Mouse (Mus musculus) layer of hippocampus, postnatal 14 days (tissue): ENCODE data around the gene Fads6. TPM values are rescaled to one million over a fixed set of nuclear protein-coding genes. Genes with fewer than 3 reads are reported as not detected.

Experiments
- microRNA-seq, 2 experiments: library from miRNA; unstranded; fragments of <30 nt; microRNA quantifications; one replicate each; pipeline ENCODE4 v1.2.0; 2021
- total RNA-seq, 2 experiments: library from RNA; stranded (reverse); gene quantifications; 2 replicates each; pipeline ENCODE4 v1.2.3; 2021

The Fads6 gene
- total RNA-seq, 2 experiments from 2014 or later: 10.0 to 10.2 TPM

Small RNA genes lying within 50 kb of the gene (microRNA-seq; reads per million reads assigned to microRNA genes)
- gene Gm25837: 0 reads per million in 2 experiments

Other genes starting within 250 kb of the Fads6 start
- not detected for gene Cd300ld3, start 249.3 kb downstream of the Fads6 start, total RNA-seq
- not detected for gene Cd300e, start 235.5 kb downstream of the Fads6 start, total RNA-seq
- 1 to 10 TPM; 1.6 to 5.1 TPM for gene Rab37, start 206.2 kb downstream of the Fads6 start, total RNA-seq
- gene Cd300lf, start 163.7 kb downstream of the Fads6 start, total RNA-seq: under 1 TPM; 0.35 to 0.76 TPM
- gene Slc9a3r1, start 134.3 kb downstream of the Fads6 start, total RNA-seq: 10 to 100 TPM; 79.3 to 82.2 TPM
- 10 to 100 TPM; 15.0 to 21.2 TPM for gene Tmem104, start 110.2 kb downstream of the Fads6 start, total RNA-seq
- 10 to 100 TPM; 19.3 to 19.9 TPM for gene Nat9, start 109.8 kb downstream of the Fads6 start, total RNA-seq
- 10 to 100 TPM; 41.7 to 47.0 TPM for gene Grin2c, start 30.4 kb downstream of the Fads6 start, total RNA-seq
- 10 to 100 TPM; 19.4 to 21.3 TPM for gene Fdxr, start 20.6 kb downstream of the Fads6 start, total RNA-seq
- not detected for gene Otop2, start 9.5 kb upstream of the Fads6 start, total RNA-seq
- under 1 TPM; 0.16 to 0.45 TPM for gene Ush1g, start 24.4 kb upstream of the Fads6 start, total RNA-seq
- under 1 TPM; 0.14 to 0.17 TPM for gene Otop3, start 37.1 kb upstream of the Fads6 start, total RNA-seq
- gene Hid1, start 70.1 kb upstream of the Fads6 start, total RNA-seq: 10 to 100 TPM; 90.0 to 94.3 TPM
- gene Cdr2l, start 84.3 kb upstream of the Fads6 start, total RNA-seq: 10 to 100 TPM; 18.6 to 21.3 TPM
- gene Mrpl58, start 106.1 kb upstream of the Fads6 start, total RNA-seq: 10 to 100 TPM; 95.7 to 96.6 TPM
- gene Atp5h, start 122.3 kb upstream of the Fads6 start, total RNA-seq: 100 to 1,000 TPM; 440 to 460 TPM
- 10 to 100 TPM; 59.0 to 68.3 TPM for gene Kctd2, start 122.5 kb upstream of the Fads6 start, total RNA-seq
- gene Trim80, start 142.9 kb upstream of the Fads6 start, total RNA-seq: not detected
- not detected for gene Slc16a5, start 164.8 kb upstream of the Fads6 start, total RNA-seq
- 10 to 100 TPM in 1 of 2 experiments, 1 to 10 TPM in 1; 8.7 to 10.6 TPM for gene Armc7, start 178.0 kb upstream of the Fads6 start, total RNA-seq
- gene Nt5c, start 194.2 kb upstream of the Fads6 start, total RNA-seq: 10 to 100 TPM; 68.8 to 72.5 TPM
- 100 to 1,000 TPM; 188 to 227 TPM for gene Jpt1, start 216.7 kb upstream of the Fads6 start, total RNA-seq
- gene Sumo2, start 238.6 kb upstream of the Fads6 start, total RNA-seq: 100 to 1,000 TPM; 352 to 361 TPM